Mouse (Mus musculus) gastrocnemius, adult 2 months (tissue): ENCODE measurements at regions not wholly inside any gene's neighbourhood (a gene's known extent, or its start where the extent isn't known, plus 50 kb on each side); places are given as distances from the start of the nearest gene placed in this dataset.

Experiments
- DNase-seq: peaks from one replicate; pipeline ENCODE4 v3.0.0; 2022
- H3K27ac ChIP-seq: fragments of 200-600 bp; 2 replicates; pipeline ENCODE4 v1.8.1; 2022; ENCODE audit warnings: mild to moderate bottlenecking
- H3K4me3 ChIP-seq: fragments of 200-600 bp; 2 replicates; pipeline ENCODE4 v1.8.1; 2022; ENCODE audit warnings: mild to moderate bottlenecking, moderate library complexity
- CTCF ChIP-seq: fragments of 200-600 bp; IDR thresholded peaks from 2 replicates; pipeline ENCODE4 v1.8.1; 2022; ENCODE audit warnings: antibody characterized with exemption, mild to moderate bottlenecking, moderate library complexity
- intact Hi-C: fragments of 180-260 bp; cut with DNase I; formaldehyde crosslinking; loops from one replicate; pipeline ENCODE4 v1.15.1; 2025

DNA sequence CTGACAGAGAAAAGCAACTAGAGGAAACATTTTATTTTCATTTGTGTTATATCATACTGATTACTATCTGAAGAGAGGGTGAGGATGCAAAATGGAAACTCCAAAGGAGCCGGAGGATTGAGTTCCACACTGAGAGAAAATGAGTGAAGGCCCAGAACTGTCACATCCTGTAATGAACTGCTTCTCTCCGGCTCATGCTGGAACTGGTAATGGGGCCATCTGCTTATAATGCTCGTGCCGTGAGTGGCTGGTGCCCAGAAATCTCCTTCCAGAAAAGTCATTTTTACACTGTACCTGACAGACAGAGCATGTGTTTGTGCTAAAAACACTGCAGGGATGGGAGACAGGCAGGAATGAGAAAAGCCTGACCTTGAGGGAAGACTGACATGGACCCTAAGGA lies 483.5 kb upstream of the Pkdcc start:
- intact Hi-C loops, result no loop called here
- no peak overlapping the region for H3K27ac ChIP-seq
- TF ChIP-seq CTCF, result no peak
- H3K4me3 ChIP-seq, result no peak overlapping the region
- DNase-seq, result no peak

DNA sequence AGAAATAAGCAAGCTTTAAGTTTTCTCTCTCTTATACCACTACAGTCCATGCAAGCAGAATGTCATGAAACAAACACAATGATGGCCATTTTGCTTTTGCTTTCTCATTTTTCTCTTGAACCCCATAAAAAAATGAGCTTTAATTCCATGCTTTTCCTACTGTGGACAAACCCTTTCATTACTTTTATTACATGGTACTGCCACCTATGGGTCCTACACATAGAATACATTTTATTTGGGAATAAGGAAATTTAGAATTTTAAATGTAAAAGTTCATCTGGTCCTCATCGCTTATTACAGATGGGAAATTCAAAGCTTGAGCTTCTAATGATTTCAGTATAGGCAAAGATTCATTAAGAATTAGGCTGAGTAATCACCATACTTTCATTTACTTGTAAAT lies 472.6 kb upstream of the Pkdcc start:
- no peak overlapping the region for H3K4me3 ChIP-seq
- intact Hi-C loops, result no loop called here
- DNase-seq, result no peak
- no peak for TF ChIP-seq CTCF
- H3K27ac ChIP-seq, result no peak overlapping the region

DNA sequence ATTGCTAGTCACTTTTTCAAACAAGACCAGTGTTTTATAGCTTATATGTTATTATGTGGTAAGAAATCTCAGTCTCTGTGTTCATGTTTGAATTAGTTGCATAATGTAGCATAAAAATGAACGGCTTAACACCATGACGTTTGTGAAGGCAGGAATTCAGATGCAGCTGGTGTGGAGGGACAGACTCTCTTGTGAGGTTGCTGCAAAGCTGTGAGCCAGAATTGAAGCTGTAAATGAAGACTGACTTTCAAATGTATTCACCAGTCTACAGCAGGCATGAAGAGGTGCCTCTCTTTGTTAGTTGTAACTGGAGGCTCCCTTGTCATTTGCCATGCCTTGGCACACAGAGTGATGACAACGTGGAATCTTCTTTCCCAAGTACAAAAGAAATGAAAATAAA lies 457.7 kb upstream of the Pkdcc start:
- no peak overlapping the region for H3K27ac ChIP-seq
- H3K4me3 ChIP-seq, result no peak overlapping the region
- intact Hi-C loops, result no loop called here
- no peak for TF ChIP-seq CTCF
- no peak for DNase-seq

DNA sequence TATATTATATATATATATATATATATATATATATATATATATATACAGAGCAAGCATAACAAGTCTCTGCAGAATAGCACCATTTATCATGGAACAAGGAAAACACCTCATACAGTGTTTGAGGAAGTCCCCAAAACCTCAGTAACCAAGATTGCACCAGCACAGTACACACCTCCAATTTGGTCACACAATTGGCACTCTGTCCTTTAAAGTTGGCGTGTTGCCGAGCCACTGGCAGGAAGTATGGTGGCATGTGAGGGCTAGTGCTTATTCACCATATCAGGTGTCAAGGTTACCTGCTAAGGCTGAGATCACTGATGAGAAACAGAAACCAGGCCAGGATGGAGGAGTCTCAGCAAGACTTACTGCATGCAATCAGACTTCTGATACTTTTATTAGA lies 436.0 kb upstream of the Pkdcc start:
- peak; percentile 22 for DNase-seq
- Histone ChIP-seq H3K27ac (no peak overlapping the region), H3K4me3 (no peak overlapping the region)
- TF ChIP-seq CTCF, result no peak
- intact Hi-C loops, result no loop called here

DNA sequence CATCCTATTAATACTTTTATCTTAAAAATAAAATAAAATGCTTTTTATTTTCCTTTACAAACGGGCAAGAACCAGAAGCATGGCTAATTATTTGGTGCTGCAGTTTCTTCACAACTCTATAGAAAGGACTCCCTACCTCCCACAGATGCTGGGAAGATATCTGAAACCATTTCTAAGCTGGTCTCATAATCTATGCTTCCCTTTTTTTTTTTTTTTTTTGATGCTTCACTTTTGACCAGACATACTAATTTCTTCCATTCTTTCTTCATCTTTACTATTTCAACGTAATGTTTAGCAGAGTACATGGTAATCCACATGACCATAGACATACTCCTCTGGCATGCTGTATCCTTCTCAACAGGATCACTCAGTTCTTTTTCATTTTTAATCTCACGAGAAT lies 393.0 kb upstream of the Pkdcc start:
- no peak for TF ChIP-seq CTCF
- Histone ChIP-seq H3K4me3 (no peak overlapping the region), H3K27ac (no peak overlapping the region)
- intact Hi-C loops, result no loop called here
- no peak for DNase-seq

DNA sequence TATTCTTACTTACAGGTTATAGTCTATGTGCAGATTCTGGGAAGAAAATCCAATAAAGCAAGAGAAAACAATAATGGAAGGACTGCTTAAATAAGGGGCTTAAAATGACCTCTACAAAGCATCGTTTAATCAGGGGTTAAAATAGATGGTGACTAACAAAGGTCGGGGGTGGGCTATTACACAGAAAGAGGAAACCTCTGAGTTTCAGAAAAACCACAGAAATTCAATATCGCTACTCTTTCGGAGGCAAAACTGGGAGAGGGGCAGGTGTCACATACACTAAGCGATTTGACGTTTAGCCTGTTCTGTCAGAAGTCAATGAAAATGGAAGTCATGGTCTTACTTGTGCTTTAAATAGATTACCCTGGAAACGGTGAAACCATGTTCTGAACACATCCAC lies 391.0 kb upstream of the Pkdcc start:
- intact Hi-C loops, result no loop called here
- no peak overlapping the region for H3K4me3 ChIP-seq
- H3K27ac ChIP-seq, result no peak overlapping the region
- no peak for DNase-seq
- no peak for TF ChIP-seq CTCF

DNA sequence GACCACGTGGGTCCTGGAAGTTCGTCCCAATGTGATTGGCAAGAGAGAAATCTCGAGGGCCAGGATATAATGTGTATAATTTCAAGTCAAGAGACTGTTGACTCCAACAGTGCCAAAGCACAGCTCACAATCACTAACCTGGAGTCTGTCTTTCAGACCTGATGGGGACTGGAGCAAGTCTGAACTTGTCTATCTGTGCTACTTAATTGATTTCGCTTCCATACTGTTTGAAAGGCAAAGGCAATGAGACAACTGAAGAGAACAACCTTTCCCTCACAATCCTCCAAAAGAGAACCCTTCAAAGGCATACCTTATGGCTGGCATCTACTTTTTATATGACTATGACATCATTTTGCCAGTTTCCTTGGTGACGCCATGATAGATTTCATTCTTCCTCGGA lies 390.5 kb upstream of the Pkdcc start:
- H3K4me3 ChIP-seq, result no peak overlapping the region
- no peak overlapping the region for H3K27ac ChIP-seq
- TF ChIP-seq CTCF, result no peak
- no peak for DNase-seq
- intact Hi-C loops, result no loop called here

DNA sequence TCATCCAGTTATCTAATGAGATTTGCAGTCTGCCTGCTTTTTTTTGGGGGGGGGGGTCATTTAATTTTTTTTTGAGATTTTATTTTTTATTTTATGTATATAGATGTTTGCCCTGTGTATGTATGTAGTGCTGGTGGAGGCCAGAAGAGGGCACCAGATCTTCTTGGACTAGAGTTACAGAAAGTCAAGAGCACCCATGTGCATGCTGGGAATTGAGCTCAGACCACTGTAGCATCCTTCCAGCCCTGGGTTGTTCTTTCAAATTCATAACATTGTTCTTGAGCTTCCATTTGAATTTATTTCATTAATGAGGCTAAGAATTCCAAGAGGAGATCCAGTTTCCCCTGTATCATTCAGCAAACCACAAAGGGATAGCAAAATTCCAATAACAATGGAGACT lies 387.9 kb upstream of the Pkdcc start:
- H3K4me3 ChIP-seq, result no peak overlapping the region
- intact Hi-C loops, result no loop called here
- 0 out of 2 replicates have a peak, but pooled peaks have one; percentile 4 for TF ChIP-seq CTCF
- no peak overlapping the region for H3K27ac ChIP-seq
- no peak for DNase-seq

DNA sequence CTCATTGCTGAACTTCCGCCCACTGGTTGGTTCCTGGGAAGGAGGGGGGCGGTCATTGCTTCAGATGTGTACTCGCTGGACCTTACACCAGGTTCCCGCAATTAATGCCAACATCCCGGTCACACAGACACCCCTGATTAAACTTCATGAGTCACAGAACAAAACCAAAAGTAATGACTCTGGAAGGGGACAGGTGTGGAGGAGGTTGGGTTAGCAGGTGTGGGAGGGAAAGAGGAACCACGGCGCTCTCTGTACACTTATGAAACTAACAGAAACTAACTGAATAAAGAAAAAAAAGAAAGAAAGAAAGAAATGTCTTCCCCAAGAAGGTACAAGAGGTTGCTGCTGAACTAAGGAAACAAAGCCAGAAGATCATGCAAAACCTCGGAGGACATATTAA lies 387.3 kb upstream of the Pkdcc start:
- H3K27ac ChIP-seq, result no peak overlapping the region
- intact Hi-C loops, result no loop called here
- no peak overlapping the region for H3K4me3 ChIP-seq
- TF ChIP-seq CTCF, result no peak
- DNase-seq, result no peak

DNA sequence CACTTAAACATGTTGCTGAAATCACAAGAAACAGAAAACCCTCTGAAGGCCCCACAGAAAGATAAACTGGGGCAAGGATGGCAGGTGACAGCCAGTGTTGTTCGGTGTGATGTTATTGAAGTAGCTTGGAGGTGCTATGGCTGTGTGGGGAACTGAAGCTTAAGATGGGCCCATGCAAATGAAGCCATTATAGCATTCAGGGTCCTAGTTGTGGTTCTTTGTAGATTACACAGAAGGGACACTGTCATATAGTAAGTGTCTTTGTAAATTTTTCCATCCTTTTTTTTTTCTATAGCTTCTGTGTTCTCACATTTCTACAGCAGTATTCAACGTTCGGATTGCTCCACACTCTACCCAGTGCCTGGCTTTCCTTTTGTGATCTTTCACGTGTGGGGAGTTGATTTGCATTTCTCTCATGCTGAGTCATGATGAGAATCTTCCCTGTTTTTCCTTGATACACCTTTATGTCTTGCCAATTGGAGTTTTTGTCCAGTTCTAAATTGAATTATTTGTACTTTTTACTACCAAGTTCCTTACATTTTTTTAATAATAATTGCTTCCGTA lies 386.6 kb upstream of the Pkdcc start:
- intact Hi-C loops, result no loop called here
- Histone ChIP-seq H3K4me3 (no peak overlapping the region), H3K27ac (no peak overlapping the region)
- no peak for DNase-seq
- TF ChIP-seq CTCF, result no peak

DNA sequence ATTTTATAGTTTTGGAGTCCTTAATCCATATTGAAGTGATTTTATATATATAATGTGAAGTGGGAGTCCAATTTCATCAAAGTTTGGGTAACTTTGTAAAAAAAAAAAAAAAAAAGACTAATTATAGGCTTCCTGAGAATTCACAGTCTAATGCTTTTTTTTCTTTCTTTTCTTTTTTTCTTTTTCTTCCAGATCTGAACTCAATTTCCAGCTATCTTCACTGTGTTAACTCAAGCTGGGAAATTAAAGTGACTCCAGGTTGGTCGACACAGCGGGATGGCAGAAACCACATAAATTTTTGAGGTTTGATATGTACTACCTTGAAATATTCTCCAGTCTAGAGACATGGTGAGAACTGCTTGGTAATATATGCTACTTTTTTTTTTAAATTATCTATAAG lies 385.7 kb upstream of the Pkdcc start:
- Histone ChIP-seq H3K27ac (no peak overlapping the region), H3K4me3 (no peak overlapping the region)
- intact Hi-C loops, result no loop called here
- TF ChIP-seq CTCF, result no peak
- DNase-seq, result no peak

DNA sequence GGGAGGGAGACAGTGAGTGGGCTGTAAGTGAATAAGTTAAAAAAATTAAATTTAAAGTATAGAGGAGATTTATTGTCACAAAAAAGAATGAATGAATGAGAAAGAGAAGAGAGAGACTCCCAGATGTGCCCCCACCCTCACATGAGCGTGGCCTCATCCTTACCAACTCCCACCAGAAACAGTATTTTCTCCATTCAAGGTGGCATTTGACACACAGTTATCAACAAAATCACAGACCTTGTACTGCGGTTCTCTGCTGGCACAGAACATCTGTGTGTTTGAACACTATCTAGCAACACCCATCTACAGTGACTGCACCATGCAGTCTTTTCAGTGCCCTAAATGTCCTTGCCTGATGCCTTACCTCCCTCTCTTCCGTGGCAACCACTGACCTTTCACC lies 380.9 kb upstream of the Pkdcc start:
- no peak for DNase-seq
- H3K4me3 ChIP-seq, result no peak overlapping the region
- intact Hi-C loops, result no loop called here
- no peak for TF ChIP-seq CTCF
- no peak overlapping the region for H3K27ac ChIP-seq

DNA sequence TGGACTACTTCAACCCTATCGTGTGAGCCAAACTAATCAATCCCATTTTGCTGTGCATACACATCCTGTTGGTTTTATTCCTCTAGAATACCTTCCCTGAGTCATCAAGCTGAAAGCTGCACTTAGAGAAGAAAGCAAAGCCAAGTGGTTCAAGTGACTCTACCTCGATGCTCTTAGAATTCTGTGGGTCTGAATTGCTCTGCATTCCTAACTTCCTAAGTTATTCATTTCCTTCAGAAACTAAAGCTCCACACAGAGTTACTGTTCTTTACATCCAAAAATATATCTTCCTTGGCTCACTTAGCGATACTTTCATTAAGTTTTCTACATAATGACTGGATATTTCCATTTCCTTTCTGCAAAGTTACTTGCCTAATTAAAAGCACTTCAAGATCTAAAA lies 379.0 kb upstream of the Pkdcc start:
- Histone ChIP-seq H3K27ac (no peak overlapping the region), H3K4me3 (no peak overlapping the region)
- intact Hi-C loops, result no loop called here
- no peak for DNase-seq
- TF ChIP-seq CTCF, result no peak

DNA sequence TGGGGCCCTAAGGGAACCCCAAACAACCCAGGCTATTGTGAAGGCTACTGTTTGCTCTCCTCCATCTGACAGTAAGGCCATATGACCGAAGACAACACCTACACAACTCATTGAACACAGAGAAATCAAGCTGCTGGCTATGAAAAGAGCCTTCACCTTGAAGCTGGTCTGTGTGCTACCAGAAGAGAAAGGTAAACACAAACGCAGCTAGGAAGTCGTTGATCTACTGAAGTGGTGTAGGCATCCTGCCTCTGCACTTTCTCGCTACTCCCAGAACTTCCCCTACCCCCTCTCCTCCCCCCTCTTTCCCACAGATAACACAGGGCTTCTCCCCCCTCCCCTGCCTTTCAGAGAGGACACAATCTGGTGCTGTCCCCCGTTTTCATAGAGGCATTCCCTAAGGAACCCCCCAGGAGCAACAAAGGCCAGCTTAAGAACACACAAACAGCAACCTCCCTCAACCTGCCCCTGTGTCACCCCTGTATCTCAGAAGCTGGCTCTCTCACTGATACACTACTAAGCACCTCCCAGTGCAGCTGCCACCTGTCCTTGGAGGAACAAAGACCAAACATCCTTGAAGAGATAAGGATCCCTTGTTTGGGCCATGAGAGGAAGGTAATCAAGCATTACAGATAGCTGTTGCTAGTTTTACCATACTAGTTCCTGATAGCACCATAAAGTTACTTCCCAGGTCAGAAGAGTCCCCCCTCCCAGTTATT lies 368.2 kb upstream of the Pkdcc start:
- no peak for DNase-seq
- H3K4me3 ChIP-seq, result no peak overlapping the region
- intact Hi-C loops, result no loop called here
- no peak for TF ChIP-seq CTCF
- H3K27ac ChIP-seq, result no peak overlapping the region
